Mouse (Mus musculus) c-Kit-positive CD71-positive TER-119-negative erythroid progenitor cells, embryonic 14.5 days (primary cell): ENCODE results near the gene Txndc17.
"Not testable (repeated sequence)": the region's sequence is repeated elsewhere in the genome, so short reads cannot be mapped to it uniquely, and the experiment has no call there.

ENCODE experiments used
- DNase-seq: peaks from one replicate; pipeline ENCODE4 v3.0.0-alpha.2; 2013; ENCODE audit warnings: low read depth

Txndc17 gene

GRCm38 (mm10) chr11:72207204-72207833 lies at the start of gene Txndc17, which contains the start of gene 4933427D14Rik:
Gene Txndc17 (plus strand): TSS chr11:72207547.
Gene 4933427D14Rik (minus strand): TSS chr11:72207459.
- peak; percentile 70 for DNase-seq

DNA sequence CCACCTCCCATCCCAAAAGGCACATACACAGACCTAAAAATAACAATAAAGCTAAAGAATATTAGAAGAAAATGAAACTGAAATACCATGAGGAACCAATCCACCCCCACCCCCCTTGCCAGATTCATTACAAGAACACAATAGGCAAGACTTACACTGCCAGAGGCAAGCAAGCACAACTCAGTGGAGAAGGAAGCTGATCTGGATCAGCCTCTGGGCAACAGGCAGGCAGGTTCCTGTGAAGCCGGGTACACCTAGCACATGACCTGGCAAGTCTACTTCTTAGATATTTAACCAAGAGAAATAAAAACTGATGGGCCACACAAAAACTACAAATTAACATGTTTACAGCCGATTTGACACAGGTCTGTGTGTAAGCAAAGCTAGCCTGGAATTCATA lies 44.1 kb upstream of the Txndc17 start:
- DNase-seq = no peak

GRCm38 (mm10) chr11:72169871-72170270 lies 37.5 kb upstream of the Txndc17 start:
- DNase-seq = no peak

DNA sequence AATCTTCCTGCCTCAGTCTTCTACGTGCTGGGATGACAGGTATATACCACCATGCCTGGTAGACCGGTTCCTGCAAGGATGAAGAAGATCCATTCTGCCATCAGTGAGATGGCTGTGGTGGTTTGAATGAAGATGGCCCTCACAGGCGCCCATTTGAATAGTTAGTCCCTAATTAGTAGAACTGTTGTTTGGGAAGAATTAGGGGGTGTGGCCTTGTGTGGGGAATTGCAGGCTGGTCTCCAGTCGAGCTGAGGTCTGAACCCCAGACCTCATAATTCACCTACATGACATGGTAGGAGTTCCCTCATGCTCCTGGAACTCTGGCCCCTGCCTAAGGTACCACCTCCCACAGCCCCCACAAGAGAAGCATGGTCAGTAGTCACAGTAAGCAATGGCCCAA lies 35.4 kb upstream of the Txndc17 start:
- DNase-seq = not testable (repeated sequence)

- DNase-seq = no peak
Measured at GRCm38 (mm10) chr11:72173506-72173905, 33.8 kb upstream of the Txndc17 start.

- no peak for DNase-seq
Measured at GRCm38 (mm10) chr11:72174721-72175120, 32.6 kb upstream of the Txndc17 start.

- DNase-seq = no peak
Measured at GRCm38 (mm10) chr11:72175966-72176365, 31.4 kb upstream of the Txndc17 start.

- no peak for DNase-seq
Measured at GRCm38 (mm10) chr11:72176553-72176952, 30.8 kb upstream of the Txndc17 start.

DNA sequence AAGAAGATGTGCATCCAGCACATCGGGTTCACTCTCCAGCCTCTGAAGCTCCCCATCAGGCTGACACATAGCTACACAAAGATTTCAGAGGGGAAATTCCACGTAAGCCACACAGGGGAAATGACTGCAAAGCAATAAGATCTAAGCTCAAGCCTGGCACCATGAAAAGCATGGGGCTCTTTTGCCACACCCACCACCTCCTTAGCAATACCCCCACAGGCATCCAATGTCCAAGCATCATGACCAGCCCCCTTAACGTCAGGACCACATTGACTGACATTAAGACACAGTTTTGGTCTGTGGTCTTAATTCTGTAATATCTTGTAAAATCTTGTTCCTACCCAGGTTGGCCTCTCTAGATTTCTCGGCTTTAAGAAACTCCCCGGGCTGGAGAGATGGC lies 26.8 kb upstream of the Txndc17 start:
- DNase-seq = no peak

DNA sequence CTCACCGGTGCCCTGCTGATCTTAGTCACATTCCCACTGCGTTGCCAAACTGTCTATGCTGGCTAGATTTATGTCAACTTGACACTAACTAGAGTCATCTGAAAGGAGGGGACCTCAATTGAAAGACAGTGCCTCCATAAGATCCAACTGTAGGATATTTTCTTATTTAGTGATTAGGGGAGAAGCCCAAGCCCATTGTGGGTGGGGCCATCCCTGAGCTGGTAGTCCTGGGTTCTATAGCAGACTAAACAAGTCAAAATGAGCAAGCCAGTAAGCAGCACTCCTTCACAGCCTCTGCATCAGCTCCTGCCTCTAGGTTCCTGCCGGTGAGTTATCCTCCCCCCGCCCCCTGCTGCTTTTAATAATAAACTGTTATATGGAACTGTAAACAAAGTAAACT lies 26.2 kb upstream of the Txndc17 start:
- DNase-seq = no peak

DNA sequence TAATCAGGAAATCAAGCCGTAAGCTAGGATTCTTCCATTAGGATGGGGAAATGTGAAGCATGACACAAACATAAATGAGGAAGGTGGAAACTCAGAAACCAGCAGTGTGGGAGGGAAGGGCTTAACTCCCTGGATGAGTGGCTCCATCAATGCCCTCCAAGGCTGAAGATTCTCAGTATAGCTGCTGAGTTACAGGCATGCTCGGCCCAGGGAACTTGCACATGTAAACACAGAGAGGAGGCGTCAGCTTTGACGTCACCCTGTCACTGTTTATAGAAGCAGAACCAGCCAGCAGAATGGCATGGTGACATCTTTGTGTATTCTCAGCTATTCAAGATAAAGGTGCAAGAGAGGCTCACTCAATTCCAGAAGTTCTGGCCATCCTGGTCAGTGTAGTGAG lies 23.1 kb upstream of the Txndc17 start:
- DNase-seq = no peak

- DNase-seq = no peak
Measured at GRCm38 (mm10) chr11:72190857-72191256, 16.5 kb upstream of the Txndc17 start.

DNA sequence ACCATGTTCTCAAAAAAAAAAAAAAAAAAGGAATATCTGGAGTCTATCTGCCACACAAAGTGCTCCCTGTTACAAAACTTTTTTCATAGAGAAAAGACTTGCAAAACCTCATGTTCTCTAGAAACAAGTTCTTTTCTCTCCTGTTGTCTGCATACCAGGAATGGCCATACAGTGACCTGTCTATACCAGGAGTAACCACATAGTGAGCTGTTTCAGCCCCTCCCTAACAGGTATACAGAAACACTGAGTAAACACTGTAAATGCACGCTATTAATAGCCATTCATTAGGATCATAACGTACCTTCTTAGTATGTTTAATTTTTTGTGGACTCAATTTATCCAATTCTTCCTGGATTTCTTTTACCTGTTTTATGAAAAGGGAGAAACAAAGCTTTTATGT lies 13.1 kb upstream of the Txndc17 start:
- DNase-seq = no peak

GRCm38 (mm10) chr11:72196506-72196905 lies 10.8 kb upstream of the Txndc17 start:
- DNase-seq = no peak

DNA sequence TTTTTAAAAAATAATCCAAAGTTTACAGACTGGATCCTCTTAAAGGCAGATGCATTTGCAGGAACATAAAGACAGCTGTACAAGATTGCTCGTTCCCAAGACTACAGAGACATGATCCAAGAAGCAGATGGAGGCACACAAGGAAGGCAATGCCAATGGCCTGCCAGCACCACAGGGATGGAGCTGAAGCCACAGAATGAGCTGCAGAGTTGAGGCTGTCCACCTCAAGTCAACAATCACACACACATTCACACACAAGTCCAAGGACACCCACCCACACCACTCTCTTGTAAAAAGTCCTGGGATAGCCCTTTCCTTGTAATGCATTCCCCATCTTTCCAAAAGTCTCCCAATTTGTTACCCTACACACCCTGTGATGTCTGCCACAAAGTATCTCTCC lies 3.9 kb upstream of the Txndc17 start:
- no peak for DNase-seq

DNA sequence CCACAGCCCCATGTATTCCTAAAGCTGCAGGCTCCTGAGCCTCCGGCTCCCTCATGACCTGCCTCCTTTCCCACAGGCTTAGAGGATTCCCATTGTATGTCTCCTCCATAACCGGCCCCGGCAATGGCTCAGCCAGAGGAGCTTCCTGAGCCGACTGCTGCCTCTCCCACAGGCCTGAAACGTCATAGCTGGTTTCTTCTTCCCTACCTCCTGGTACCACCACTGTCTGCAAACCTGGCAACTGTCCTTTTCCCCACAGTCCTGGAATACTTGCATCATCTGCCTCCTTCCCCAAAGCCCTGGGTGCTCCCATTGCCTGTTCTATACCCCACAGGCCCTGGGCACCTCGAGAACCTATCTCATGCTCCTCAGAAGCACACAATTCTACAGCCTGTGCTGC lies 2.1 kb upstream of the Txndc17 start:
- no peak for DNase-seq

DNA sequence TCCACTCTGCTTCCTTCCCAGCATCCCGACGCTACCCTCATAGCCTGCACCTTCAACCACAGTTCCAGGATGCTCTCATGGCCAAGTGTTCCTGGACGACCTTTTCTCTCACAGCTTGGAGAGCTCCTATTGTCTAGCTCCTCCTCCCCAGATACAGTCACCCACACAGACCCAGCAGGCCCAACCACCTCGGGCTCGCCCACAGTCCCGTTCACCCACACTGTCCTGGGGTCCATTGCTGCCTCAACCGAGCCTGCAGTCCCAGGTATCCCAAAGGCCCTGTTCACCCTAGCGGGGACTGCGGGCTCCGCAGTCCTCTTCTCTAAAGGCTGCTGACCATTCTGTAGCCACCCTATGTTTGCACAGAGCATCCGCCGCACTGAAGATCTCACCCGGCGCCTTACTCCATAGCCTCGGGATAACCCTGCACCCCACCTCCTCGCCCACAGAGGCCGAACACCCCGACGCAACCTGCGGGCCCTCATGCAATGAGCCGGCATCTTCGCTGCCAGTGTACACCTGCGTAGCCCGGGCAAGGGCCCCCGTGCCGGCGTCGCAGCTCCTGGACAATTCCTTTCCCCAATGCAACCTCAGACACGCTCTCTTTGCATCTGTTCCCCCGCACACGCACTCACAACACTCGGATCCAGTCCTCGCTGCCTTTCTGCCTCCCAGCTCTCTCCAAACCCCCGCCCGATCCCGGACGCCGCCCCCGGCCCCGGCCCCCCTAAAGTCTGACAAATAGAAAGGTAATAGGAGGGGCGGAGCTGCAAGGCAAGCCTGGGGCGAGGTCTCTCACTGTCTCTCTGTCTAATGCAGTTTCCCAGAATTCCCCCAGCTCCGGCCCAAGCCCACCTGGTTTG lies 775 bp upstream of the Txndc17 start, which contains the start of gene Gm43951:
Gene Gm43951, minus strand, starts transcription at position 500 of the 863 bp plus-strand sequence.
- no peak for DNase-seq

- no peak for DNase-seq
Measured at GRCm38 (mm10) chr11:72207834-72208377, 559 bp downstream of the Txndc17 start.

- DNase-seq = peak; percentile 93
Measured at GRCm38 (mm10) chr11:72214591-72215409, 7.5 kb downstream of the Txndc17 start.

DNA sequence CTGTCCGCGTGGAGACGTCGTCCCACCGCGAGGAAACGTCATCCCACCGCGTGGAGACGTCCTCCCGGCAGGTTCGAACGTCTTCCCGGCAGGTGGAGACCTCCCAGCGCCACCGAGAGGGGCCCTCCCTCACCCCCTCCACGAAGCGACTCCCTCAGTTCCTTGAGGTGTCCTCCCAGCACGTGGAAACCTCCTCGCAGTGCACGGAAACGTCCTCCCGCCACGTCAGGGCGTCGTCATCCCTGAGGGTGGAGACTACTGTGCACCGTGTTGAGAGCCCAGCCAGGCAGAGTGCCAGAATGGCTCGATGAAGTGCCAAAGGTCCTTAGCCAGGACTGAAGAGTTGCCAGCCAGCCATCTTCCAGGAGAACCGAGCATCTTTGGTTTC lies 8.1 kb downstream of the Txndc17 start, which contains the start of gene Med31:
Gene Med31, minus strand, starts transcription at position 183 of the 388 bp plus-strand sequence.
- no peak for DNase-seq

GRCm38 (mm10) chr11:72217116-72217515 lies 9.8 kb downstream of the Txndc17 start:
- no peak for DNase-seq

GRCm38 (mm10) chr11:72221278-72221677 lies 13.9 kb downstream of the Txndc17 start:
- DNase-seq = peak; percentile 54
